Mouse (Mus musculus) midbrain, embryonic 15.5 days (tissue): ENCODE measurements at regions not wholly inside any gene's neighbourhood (a gene's known extent, or its start where the extent isn't known, plus 50 kb on each side); places are given as distances from the start of the nearest gene placed in this dataset.
"Not testable (repeated sequence)": the region's sequence is repeated elsewhere in the genome, so short reads cannot be mapped to it uniquely, and the experiment has no call there.

ENCODE experiments used
- ATAC-seq: fragments of 200-750 bp; cut with Nextera tagmentation; replicated peaks from 2 replicates; pipeline ENCODE4 v1.8.0; 2017; ENCODE audit warnings: moderate TSS enrichment
- H3K27ac ChIP-seq: fragments of 300-500 bp; sonication (generic); 2 replicates; pipeline ENCODE4 v1.5.1; 2015; ENCODE audit warnings: mild to moderate bottlenecking, inconsistent platforms
- H3K27me3 ChIP-seq: fragments of 300-500 bp; sonication (generic); replicated peaks from 2 replicates; pipeline ENCODE4 v1.6.1; 2015; ENCODE audit warnings: inconsistent platforms
- H3K36me3 ChIP-seq: fragments of 300-500 bp; sonication (generic); replicated peaks from 2 replicates; pipeline ENCODE4 v1.6.1; 2015; ENCODE audit warnings: inconsistent platforms
- H3K4me1 ChIP-seq: fragments of 300-500 bp; sonication (generic); 2 replicates; pipeline ENCODE4 v1.6.1; 2015; ENCODE audit warnings: inconsistent platforms
- H3K4me2 ChIP-seq: fragments of 300-500 bp; sonication (generic); 2 replicates; pipeline ENCODE4 v1.6.1; 2015; ENCODE audit warnings: inconsistent platforms, mild to moderate bottlenecking, moderate library complexity
- H3K4me3 ChIP-seq: fragments of 300-500 bp; sonication (generic); 2 replicates; pipeline ENCODE4 v1.5.1; 2015; ENCODE audit warnings: mild to moderate bottlenecking, inconsistent platforms
- H3K9ac ChIP-seq: fragments of 300-500 bp; sonication (generic); 2 replicates; pipeline ENCODE4 v1.6.1; 2015; ENCODE audit warnings: mild to moderate bottlenecking, inconsistent platforms
- H3K9me3 ChIP-seq: fragments of 300-500 bp; sonication (generic); 2 replicates; pipeline ENCODE4 v1.6.1; 2016; ENCODE audit warnings: inconsistent platforms
- WGBS: fragments of 180-500 bp; shearing (Covaris S2); methylation state at CpG from one replicate; pipeline ENCODE4 v1.1.7; 2015; ENCODE audit warnings: mixed read lengths; 5-methylcytosine and 5-hydroxymethylcytosine counted together

- not testable (repeated sequence) for H3K4me2 ChIP-seq, H3K4me3 ChIP-seq, H3K9ac ChIP-seq, H3K4me1 ChIP-seq, H3K27me3 ChIP-seq, ATAC-seq, H3K36me3 ChIP-seq, H3K27ac ChIP-seq, H3K9me3 ChIP-seq
- 77% methylated on average over 2 of the region's 2 CpGs for WGBS
Observed at GRCm38 (mm10) chr17:10150403-10150689, 169.3 kb downstream of the Qk start.

GRCm38 (mm10) chr17:10149682-10150402, 169.8 kb downstream of the Qk start:
- Histone ChIP-seq H3K36me3 (no peaks in the 10 kb centered on the region), H3K9ac (no peak overlapping the region), H3K27ac (no peak overlapping the region), H3K4me3 (no peak overlapping the region), H3K27me3 (no peaks in the 10 kb centered on the region), H3K9me3 (no peaks in the 10 kb centered on the region), H3K4me2 (no peak overlapping the region), H3K4me1 (peaks cover 5% of the 10 kb centered on the region)
- ATAC-seq: no peak
- 73% methylated on average over 8 of the region's 8 CpGs for WGBS

DNA sequence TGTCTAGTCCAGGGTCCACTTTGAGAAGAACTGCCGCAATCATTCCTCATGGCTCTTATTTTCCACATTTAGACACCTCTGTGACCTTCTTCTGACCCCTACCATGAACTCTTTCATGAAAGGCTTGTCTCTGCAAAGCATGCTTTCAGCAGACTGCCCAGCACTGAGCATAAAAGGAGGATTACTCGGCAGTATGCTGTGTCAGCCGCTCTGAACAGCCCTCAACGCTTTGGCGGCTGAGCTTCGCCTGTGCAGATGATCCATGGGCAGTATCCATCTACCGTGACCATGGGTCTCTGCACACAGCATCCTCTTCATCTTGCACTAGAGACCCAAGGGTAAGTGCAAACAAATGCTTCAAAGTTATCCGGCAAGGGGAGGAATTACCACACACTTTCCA, 172.5 kb downstream of the Qk start:
- no peaks in the 10 kb centered on the region for H3K9me3 ChIP-seq
- no peak overlapping the region for H3K4me3 ChIP-seq
- H3K4me1 ChIP-seq: peaks cover 5% of the 10 kb centered on the region
- no peak overlapping the region for H3K4me2 ChIP-seq
- 13% methylated on average over 8 of the region's 8 CpGs for WGBS
- ATAC-seq: peak; percentile 65
- H3K27me3 ChIP-seq: no peaks in the 10 kb centered on the region
- no peak overlapping the region for H3K9ac ChIP-seq
- H3K36me3 ChIP-seq: no peaks in the 10 kb centered on the region
- 0 out of 2 replicates have a peak overlapping the region, but pooled peaks have one; percentile 38 for H3K27ac ChIP-seq

- H3K27me3 ChIP-seq: no peaks in the 10 kb centered on the region
- no peak overlapping the region for H3K4me2 ChIP-seq
- H3K9me3 ChIP-seq: no peaks in the 10 kb centered on the region
- H3K27ac ChIP-seq: no peak overlapping the region
- H3K4me3 ChIP-seq: no peak overlapping the region
- 65% methylated on average over 3 of the region's 3 CpGs for WGBS
- no peak for ATAC-seq
- no peaks in the 10 kb centered on the region for H3K36me3 ChIP-seq
- peaks cover 5% of the 10 kb centered on the region for H3K4me1 ChIP-seq
- H3K9ac ChIP-seq: no peak overlapping the region
Observed at GRCm38 (mm10) chr17:10146576-10146975, 173.1 kb downstream of the Qk start.

DNA sequence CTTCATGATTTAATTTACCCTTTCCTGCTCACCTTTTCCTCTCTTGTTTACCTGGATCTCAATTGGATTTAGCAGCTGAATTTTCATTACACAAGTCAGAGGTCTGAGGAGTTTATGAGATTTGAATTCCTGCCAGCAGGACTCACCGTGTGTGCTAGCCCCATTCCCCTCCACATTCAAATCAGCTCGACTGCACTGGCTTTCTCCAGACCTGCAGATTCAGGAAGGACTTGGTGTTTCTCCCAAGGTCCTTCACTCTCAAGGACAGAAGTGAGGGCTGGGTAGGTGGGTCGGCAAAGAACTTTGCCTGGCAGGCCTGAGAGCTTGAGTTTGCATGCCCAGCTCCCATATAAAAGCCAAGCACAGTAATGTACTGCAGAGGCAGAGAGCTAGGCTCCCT, 180.8 kb downstream of the Qk start:
- ATAC-seq: no peak
- no peaks in the 10 kb centered on the region for H3K9me3 ChIP-seq
- H3K27ac ChIP-seq: no peak overlapping the region
- H3K27me3 ChIP-seq: no peaks in the 10 kb centered on the region
- no peak overlapping the region for H3K4me3 ChIP-seq
- WGBS: 56% methylated on average over 3 of the region's 3 CpGs
- no peak overlapping the region for H3K9ac ChIP-seq
- no peak overlapping the region for H3K4me2 ChIP-seq
- H3K4me1 ChIP-seq: no peaks in the 10 kb centered on the region
- no peaks in the 10 kb centered on the region for H3K36me3 ChIP-seq

DNA sequence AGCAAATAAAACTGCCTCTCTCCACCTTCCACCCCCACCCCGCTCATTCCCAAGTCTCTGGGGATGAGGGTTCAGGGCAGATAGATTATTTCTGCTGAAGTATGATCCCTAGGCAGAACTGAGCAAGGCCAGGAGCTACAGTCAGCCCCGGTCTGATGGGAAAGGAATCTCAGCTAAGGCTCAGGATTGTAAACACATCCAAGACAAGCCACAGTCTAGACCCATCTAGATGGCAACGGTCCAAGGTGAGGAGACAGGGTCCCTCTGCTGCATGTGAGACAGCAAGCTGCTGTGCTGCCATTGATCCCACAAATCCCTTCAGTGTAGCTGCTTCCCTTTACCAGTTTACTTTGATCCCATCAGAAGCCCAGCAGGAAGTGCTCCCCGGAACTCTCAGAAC, 181.3 kb downstream of the Qk start:
- WGBS: 69% methylated on average over 4 of the region's 4 CpGs
- Histone ChIP-seq H3K36me3 (no peaks in the 10 kb centered on the region), H3K9ac (no peak overlapping the region), H3K4me3 (no peak overlapping the region), H3K27ac (no peak overlapping the region), H3K4me1 (no peaks in the 10 kb centered on the region), H3K9me3 (no peaks in the 10 kb centered on the region), H3K4me2 (no peak overlapping the region), H3K27me3 (no peaks in the 10 kb centered on the region)
- ATAC-seq: no peak

DNA sequence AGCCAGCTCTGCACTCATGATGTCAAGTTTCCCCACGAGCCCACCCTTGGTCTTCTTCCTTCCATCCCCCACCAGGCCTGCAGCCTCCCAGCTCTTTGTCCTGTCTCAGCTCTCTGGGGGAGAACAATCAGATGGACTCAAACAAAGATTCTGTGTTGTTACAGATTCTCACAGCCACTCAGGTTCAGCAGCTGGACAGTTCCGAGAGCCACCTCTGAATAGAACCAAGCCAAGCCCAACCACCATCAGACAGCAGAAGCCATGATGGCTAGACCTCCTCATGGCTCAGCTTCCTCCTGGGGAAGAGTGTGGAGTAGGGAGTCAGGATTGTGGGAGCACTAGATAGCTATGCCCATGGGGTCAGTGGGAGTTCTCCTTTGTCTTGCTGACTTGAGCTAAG, 184.5 kb downstream of the Qk start:
- no peak for ATAC-seq
- H3K4me2 ChIP-seq: no peak overlapping the region
- 67% methylated on average over 2 of the region's 2 CpGs for WGBS
- no peaks in the 10 kb centered on the region for H3K36me3 ChIP-seq
- H3K27ac ChIP-seq: no peak overlapping the region
- no peak overlapping the region for H3K4me3 ChIP-seq
- H3K27me3 ChIP-seq: no peaks in the 10 kb centered on the region
- no peak overlapping the region for H3K9ac ChIP-seq
- no peaks in the 10 kb centered on the region for H3K4me1 ChIP-seq
- no peaks in the 10 kb centered on the region for H3K9me3 ChIP-seq

- no peak for ATAC-seq
Observed at GRCm38 (mm10) chr17:10128591-10128990, 191.1 kb downstream of the Qk start.

DNA sequence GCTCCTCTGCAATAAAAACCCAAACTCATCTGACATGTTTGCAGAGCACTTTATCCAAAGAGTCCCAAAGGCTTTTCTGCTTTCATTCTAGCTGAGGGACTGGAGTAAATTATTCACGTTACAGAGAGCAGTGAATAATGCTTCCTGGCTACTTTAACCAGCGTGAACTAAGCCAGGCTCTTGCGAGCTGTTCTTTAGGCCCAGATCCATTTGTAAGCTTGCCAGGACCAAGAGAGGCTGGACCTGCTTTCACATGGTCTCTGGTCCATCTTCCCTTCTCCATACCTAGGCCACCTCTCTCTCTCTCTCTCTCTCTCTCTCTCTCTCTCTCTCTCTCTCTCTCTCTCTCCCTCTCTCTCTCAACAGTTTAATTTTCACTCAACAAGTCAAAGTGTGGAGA, 197.2 kb downstream of the Qk start:
- H3K9ac ChIP-seq: no peak overlapping the region
- WGBS: 39% methylated on average over 3 of the region's 3 CpGs
- no peaks in the 10 kb centered on the region for H3K4me1 ChIP-seq
- no peak overlapping the region for H3K4me3 ChIP-seq
- H3K4me2 ChIP-seq: no peak overlapping the region
- no peaks in the 10 kb centered on the region for H3K36me3 ChIP-seq
- no peak for ATAC-seq
- no peaks in the 10 kb centered on the region for H3K9me3 ChIP-seq
- H3K27me3 ChIP-seq: no peaks in the 10 kb centered on the region
- H3K27ac ChIP-seq: no peak overlapping the region

More at GRCm38 (mm10) chr17:10128591-10128990, 191.1 kb downstream of the Qk start:
- no peaks in the 10 kb centered on the region for H3K36me3 ChIP-seq
- no peak overlapping the region for H3K9ac ChIP-seq
- 46% methylated on average over 8 of the region's 8 CpGs for WGBS
- no peaks in the 10 kb centered on the region for H3K27me3 ChIP-seq
- no peaks in the 10 kb centered on the region for H3K9me3 ChIP-seq
- H3K4me1 ChIP-seq: no peaks in the 10 kb centered on the region
- H3K4me2 ChIP-seq: no peak overlapping the region
- no peak overlapping the region for H3K4me3 ChIP-seq
- no peak overlapping the region for H3K27ac ChIP-seq

DNA sequence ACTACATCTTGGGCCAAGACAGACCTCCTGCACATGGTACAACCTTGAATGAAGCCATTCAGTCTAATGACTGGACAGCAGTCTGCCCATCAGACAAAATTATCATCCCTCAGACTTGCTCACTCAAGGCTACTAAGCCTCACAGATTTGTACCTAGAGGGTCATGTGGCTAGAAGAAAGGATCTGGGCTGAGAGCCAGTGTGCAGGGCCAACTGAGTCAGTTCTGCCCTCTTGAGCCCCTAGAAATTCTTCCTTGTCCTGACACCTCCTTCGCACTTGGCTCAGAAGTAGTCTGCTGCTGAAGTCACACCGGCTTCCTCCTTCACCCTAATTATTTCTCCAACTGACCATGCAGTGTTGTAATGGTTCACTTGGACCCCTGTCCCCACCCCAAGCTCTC, 207.5 kb downstream of the Qk start:
- no peak overlapping the region for H3K4me3 ChIP-seq
- no peaks in the 10 kb centered on the region; the same call in 1 of the 2 replicates for H3K4me1 ChIP-seq
- ATAC-seq: no peak
- no peak overlapping the region for H3K9ac ChIP-seq
- no peaks in the 10 kb centered on the region for H3K9me3 ChIP-seq
- no peak overlapping the region for H3K4me2 ChIP-seq
- no peaks in the 10 kb centered on the region for H3K27me3 ChIP-seq
- H3K27ac ChIP-seq: no peak overlapping the region
- no peaks in the 10 kb centered on the region for H3K36me3 ChIP-seq
- 94% methylated on average over 2 of the region's 2 CpGs for WGBS

DNA sequence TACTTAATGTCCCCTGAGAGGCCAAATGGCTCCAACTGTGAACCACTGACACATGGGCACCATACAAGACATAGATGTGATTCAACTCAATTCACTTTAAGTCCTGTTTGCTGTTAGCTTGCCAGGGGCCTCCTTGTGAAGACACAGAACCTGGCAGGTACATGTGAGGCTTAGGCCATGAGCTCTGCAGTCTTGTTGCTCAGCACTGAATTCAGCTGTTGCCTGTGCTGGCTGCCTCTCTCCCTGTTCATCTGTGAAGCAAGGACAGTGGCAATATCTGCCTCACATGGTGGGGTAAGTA, 209.3 kb downstream of the Qk start:
- H3K36me3 ChIP-seq: no peaks in the 10 kb centered on the region
- no peak overlapping the region for H3K9ac ChIP-seq
- H3K4me2 ChIP-seq: no peak overlapping the region
- H3K27me3 ChIP-seq: no peaks in the 10 kb centered on the region
- no peak overlapping the region for H3K4me3 ChIP-seq
- no peaks in the 10 kb centered on the region for H3K9me3 ChIP-seq
- no peaks in the 10 kb centered on the region; the same call in 1 of the 2 replicates for H3K4me1 ChIP-seq
- peak; percentile 45; the same call in 1 of the 2 replicates for ATAC-seq
- peak overlapping the region; percentile 11; the same call in 1 of the 2 replicates for H3K27ac ChIP-seq

DNA sequence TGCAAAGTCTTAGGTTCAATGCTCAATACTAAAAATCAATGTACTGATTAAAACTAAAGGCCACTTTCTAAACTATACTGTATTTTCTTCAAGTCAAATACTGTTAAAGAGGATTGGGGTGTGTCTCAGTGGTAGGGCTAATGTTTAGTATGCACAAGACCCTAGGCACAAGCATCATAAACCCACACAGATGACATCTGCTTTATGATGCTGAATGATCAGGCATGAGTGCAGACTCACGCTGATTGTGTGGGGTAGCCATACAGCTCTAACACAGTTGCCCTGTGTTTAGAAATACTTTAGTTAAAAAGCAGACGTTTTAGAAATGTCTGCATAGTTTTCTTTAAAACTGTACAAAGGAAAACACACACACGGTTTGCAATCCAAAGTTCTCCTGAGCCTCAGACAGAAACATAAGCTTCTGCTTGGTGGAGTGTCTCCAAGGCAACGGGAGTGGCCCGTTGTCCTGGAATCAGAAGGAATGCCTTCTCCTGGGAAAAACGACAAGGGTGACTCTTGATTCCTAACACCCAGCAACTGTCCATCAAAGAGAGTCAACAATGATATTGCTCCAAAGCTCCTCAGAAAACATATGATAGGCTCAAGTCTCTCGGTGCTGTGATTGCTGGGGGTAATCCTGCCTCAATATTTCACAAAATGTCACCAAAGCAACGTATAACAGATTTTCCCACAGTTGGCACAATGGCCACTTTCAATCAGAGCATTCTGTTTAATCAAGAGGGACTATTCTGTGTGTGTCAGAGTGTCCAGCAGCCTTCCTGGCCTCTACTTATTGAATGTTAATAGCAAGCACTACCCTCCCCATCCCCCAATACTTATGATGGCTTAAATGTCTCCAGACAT, 209.9 kb downstream of the Qk start:
- 14% methylated on average over 8 of the region's 8 CpGs for WGBS
- H3K27ac ChIP-seq: peak overlapping the region; percentile 18; the same call in 1 of the 2 replicates
- ATAC-seq: peak; percentile 66
- H3K9ac ChIP-seq: no peak overlapping the region
- no peaks in the 10 kb centered on the region for H3K27me3 ChIP-seq
- no peak overlapping the region for H3K4me2 ChIP-seq
- H3K4me3 ChIP-seq: no peak overlapping the region
- H3K9me3 ChIP-seq: no peaks in the 10 kb centered on the region
- no peaks in the 10 kb centered on the region for H3K36me3 ChIP-seq
- H3K4me1 ChIP-seq: no peaks in the 10 kb centered on the region; the same call in 1 of the 2 replicates

- ATAC-seq: no peak
Observed at GRCm38 (mm10) chr17:10105299-10105698, 214.4 kb downstream of the Qk start.

More at GRCm38 (mm10) chr17:10105299-10105698, 214.4 kb downstream of the Qk start:
- 77% methylated on average over 3 of the region's 3 CpGs for WGBS
- H3K9me3 ChIP-seq: no peaks in the 10 kb centered on the region
- no peaks in the 10 kb centered on the region for H3K36me3 ChIP-seq
- no peak overlapping the region for H3K4me2 ChIP-seq
- no peaks in the 10 kb centered on the region for H3K27me3 ChIP-seq
- no peak overlapping the region for H3K9ac ChIP-seq
- no peak overlapping the region for H3K4me3 ChIP-seq
- no peak overlapping the region for H3K27ac ChIP-seq
- no peaks in the 10 kb centered on the region; the same call in 1 of the 2 replicates for H3K4me1 ChIP-seq
